Mouse (Mus musculus) hindbrain, embryonic 16.5 days (tissue): Measurements from ENCODE around the gene Art2b. TPM values are rescaled to one million over a fixed set of nuclear protein-coding genes. Genes with fewer than 3 reads are reported as not detected.
"Not testable (repeated sequence)": the region's sequence is repeated elsewhere in the genome, so short reads cannot be mapped to it uniquely, and the experiment has no call there.

Experiments
- ATAC-seq: fragments of 200-750 bp; cut with Nextera tagmentation; 2 replicates; pipeline ENCODE4 v1.8.0; 2017; ENCODE audit warnings: moderate TSS enrichment, moderate library complexity
- H3K27ac ChIP-seq: fragments of 300-500 bp; sonication (generic); 2 replicates; pipeline ENCODE4 v1.5.1; 2014; ENCODE audit warnings: low read depth, mild to moderate bottlenecking, control low read depth, low read length, moderate library complexity
- H3K27me3 ChIP-seq: fragments of 300-500 bp; sonication (generic); replicated peaks from 2 replicates; pipeline ENCODE4 v1.6.1; 2014; ENCODE audit warnings: low read length; ENCODE audit not compliant: control insufficient read depth, insufficient read depth
- H3K36me3 ChIP-seq: fragments of 300-500 bp; sonication (generic); 2 replicates; pipeline ENCODE4 v1.6.1; 2014; ENCODE audit warnings: mild to moderate bottlenecking, low read length, moderate library complexity, mixed read lengths; ENCODE audit not compliant: control insufficient read depth, insufficient read depth
- H3K4me1 ChIP-seq: fragments of 300-500 bp; sonication (generic); 2 replicates; pipeline ENCODE4 v1.6.1; 2014; ENCODE audit warnings: low read depth, low read length; ENCODE audit not compliant: control insufficient read depth, insufficient read depth
- H3K4me2 ChIP-seq: fragments of 300-500 bp; sonication (generic); 2 replicates; pipeline ENCODE4 v1.6.1; 2014; ENCODE audit warnings: mild to moderate bottlenecking, low read length, control low read depth, moderate library complexity
- H3K4me3 ChIP-seq: fragments of 300-500 bp; sonication (generic); 2 replicates; pipeline ENCODE4 v1.5.1; 2014; ENCODE audit warnings: mild to moderate bottlenecking, low read length, control low read depth, moderate library complexity
- H3K9ac ChIP-seq: fragments of 300-500 bp; sonication (generic); 2 replicates; pipeline ENCODE4 v1.6.1; 2014; ENCODE audit warnings: low read depth, mild to moderate bottlenecking, control low read depth, low read length, moderate library complexity
- H3K9me3 ChIP-seq: fragments of 300-500 bp; sonication (generic); 2 replicates; pipeline ENCODE4 v1.6.1; 2014; ENCODE audit warnings: mild to moderate bottlenecking, low read length, moderate library complexity; ENCODE audit not compliant: control insufficient read depth
- whole genome bisulfite sequencing: fragments of 180-500 bp; shearing (Covaris S2); extraction: QIAGEN DNeasy Blood & Tissue Kit; methylation state at CpG from one replicate; pipeline ENCODE4 v1.1.7; 2014; 5-methylcytosine and 5-hydroxymethylcytosine counted together
- polyA plus RNA-seq: library from polyadenylated mRNA; unstranded; fragments of >200 nt; fragmentation: Nextera tagmentation; extraction: Ambion mirVana; gene quantifications from 2 replicates; pipeline ENCODE4 v1.2.1, GENCODE M21; 2015

Gene Art2b
- polyA plus RNA-seq, 1 experiment from 2014 or later: not detected

GRCm38 (mm10) chr7:101582012-101582411 is 3.4 kb downstream of the Art2b start:
- Histone ChIP-seq H3K27me3 (no peaks in the 10 kb centered on the region), H3K27ac (no peak overlapping the region), H3K4me2 (no peak overlapping the region), H3K9me3 (no peaks in the 10 kb centered on the region), H3K4me3 (no peak overlapping the region), H3K9ac (no peak overlapping the region), H3K36me3 (no peaks in the 10 kb centered on the region), H3K4me1 (no peaks in the 10 kb centered on the region)
- ATAC-seq: no peak
- 88% methylated on average over 7 of the region's 7 CpGs for WGBS

- not testable (repeated sequence) for H3K27me3 ChIP-seq, H3K9me3 ChIP-seq, H3K4me1 ChIP-seq, H3K36me3 ChIP-seq, H3K27ac ChIP-seq, H3K4me3 ChIP-seq, H3K9ac ChIP-seq, H3K4me2 ChIP-seq, ATAC-seq
- WGBS: 89% methylated on average over 3 of the region's 3 CpGs
Observed at GRCm38 (mm10) chr7:101580863-101581262, 4.5 kb downstream of the Art2b start.

GRCm38 (mm10) chr7:101574413-101574812 is 11.0 kb downstream of the Art2b start:
- Histone ChIP-seq H3K9ac (no peak overlapping the region), H3K9me3 (no peaks in the 10 kb centered on the region), H3K4me2 (no peak overlapping the region), H3K27me3 (no peaks in the 10 kb centered on the region), H3K4me1 (no peaks in the 10 kb centered on the region), H3K4me3 (no peak overlapping the region), H3K36me3 (no peaks in the 10 kb centered on the region), H3K27ac (no peak overlapping the region)
- WGBS: 67% methylated on average over 3 of the region's 3 CpGs
- ATAC-seq: no peak

- H3K36me3 ChIP-seq, ATAC-seq: not testable (repeated sequence)
- 93% methylated on average over 11 of the region's 12 CpGs for WGBS
Observed at GRCm38 (mm10) chr7:101573636-101574035, 11.8 kb downstream of the Art2b start.

GRCm38 (mm10) chr7:101564086-101564485 is 21.3 kb downstream of the Art2b start:
- no peaks in the 10 kb centered on the region for H3K27me3 ChIP-seq
- no peak overlapping the region for H3K27ac ChIP-seq
- 96% methylated on average over 2 of the region's 2 CpGs for WGBS
- no peak overlapping the region for H3K9ac ChIP-seq
- H3K4me2 ChIP-seq: no peak overlapping the region
- no peaks in the 10 kb centered on the region for H3K9me3 ChIP-seq
- ATAC-seq: no peak
- H3K36me3 ChIP-seq: no peaks in the 10 kb centered on the region
- no peak overlapping the region for H3K4me3 ChIP-seq
- H3K4me1 ChIP-seq: no peaks in the 10 kb centered on the region

More at GRCm38 (mm10) chr7:101573636-101574035, 11.8 kb downstream of the Art2b start:
- not testable (repeated sequence) for H3K9me3 ChIP-seq, H3K9ac ChIP-seq, H3K4me2 ChIP-seq, H3K27ac ChIP-seq, H3K4me3 ChIP-seq, H3K27me3 ChIP-seq, H3K4me1 ChIP-seq

- H3K4me1 ChIP-seq, H3K9me3 ChIP-seq, ATAC-seq, H3K4me2 ChIP-seq, H3K4me3 ChIP-seq, H3K36me3 ChIP-seq, H3K9ac ChIP-seq, H3K27ac ChIP-seq, H3K27me3 ChIP-seq: not testable (repeated sequence)
- 80% methylated on average over 5 of the region's 5 CpGs for WGBS
Observed at GRCm38 (mm10) chr7:101559393-101559792, 26.0 kb downstream of the Art2b start.

GRCm38 (mm10) chr7:101557391-101557790 is 28.0 kb downstream of the Art2b start:
- H3K4me1 ChIP-seq: no peaks in the 10 kb centered on the region
- H3K4me3 ChIP-seq: no peak overlapping the region
- H3K9me3 ChIP-seq: no peaks in the 10 kb centered on the region
- no peak overlapping the region for H3K4me2 ChIP-seq
- no peak overlapping the region for H3K9ac ChIP-seq
- H3K27ac ChIP-seq: no peak overlapping the region
- 78% methylated on average over 1 of the region's 1 CpGs for WGBS
- no peak for ATAC-seq
- no peaks in the 10 kb centered on the region for H3K27me3 ChIP-seq
- no peaks in the 10 kb centered on the region for H3K36me3 ChIP-seq

GRCm38 (mm10) chr7:101555473-101555872 is 29.9 kb downstream of the Art2b start:
- not testable (repeated sequence) for H3K27me3 ChIP-seq, H3K9me3 ChIP-seq, H3K36me3 ChIP-seq, H3K4me2 ChIP-seq, H3K9ac ChIP-seq, ATAC-seq, H3K27ac ChIP-seq, H3K4me3 ChIP-seq, H3K4me1 ChIP-seq
- 92% methylated on average over 3 of the region's 3 CpGs for WGBS

GRCm38 (mm10) chr7:101551530-101551929 is 33.9 kb downstream of the Art2b start:
- Histone ChIP-seq H3K27me3 (no peaks in the 10 kb centered on the region), H3K4me1 (no peaks in the 10 kb centered on the region), H3K27ac (no peak overlapping the region), H3K9me3 (no peaks in the 10 kb centered on the region), H3K9ac (no peak overlapping the region), H3K36me3 (no peaks in the 10 kb centered on the region), H3K4me3 (no peak overlapping the region), H3K4me2 (no peak overlapping the region)
- ATAC-seq: no peak
- 100% methylated on average over 1 of the region's 1 CpGs for WGBS
